Mouse (Mus musculus): ENCODE data around the gene Sestd1. TPM values are rescaled to one million over a fixed set of nuclear protein-coding genes. Genes with fewer than 3 reads are reported as not detected.

Gene Sestd1
- polyA plus RNA-seq, 1 experiment from 2014 or later = 28.5 TPM

- ATAC-seq (ENCODE audit: insufficient number of reproducible peaks, low FRiP score, low TSS enrichment, low read depth) = no peak
- Histone ChIP-seq H3K4me2 (ENCODE audit: low read depth, severe bottlenecking) (no peak overlapping the region), H3K27ac (replicated peaks; ENCODE audit: low read depth, low read length) (no peak overlapping the region), H3K4me3 (ENCODE audit: low read depth, low read length) (no peak overlapping the region), H3K36me3 (ENCODE audit: control insufficient read depth, insufficient read depth, low read length) (no peaks in the 10 kb centered on the region), H3K9me3 (ENCODE audit: control insufficient read depth, low read length) (no peaks in the 10 kb centered on the region), H3K9ac (ENCODE audit: low read length) (no peak overlapping the region), H3K27me3 (ENCODE audit: control insufficient read depth, insufficient read depth, low read length) (no peaks in the 10 kb centered on the region), H3K4me1 (ENCODE audit: control insufficient read depth, insufficient read depth, low read length) (no peaks in the 10 kb centered on the region)
- DNase-seq (ENCODE audit: low spot score) = no peak
- WGBS = 91% methylated on average over 8 of the region's 8 CpGs
Observed at GRCm38 (mm10) chr2:77184049-77184571, 96.3 kb downstream of the Sestd1 start.

- ATAC-seq (ENCODE audit: insufficient number of reproducible peaks, low FRiP score, low TSS enrichment, low read depth) (no peak), DNase-seq (ENCODE audit: low spot score) (no peak)
- Histone ChIP-seq H3K27me3 (ENCODE audit: control insufficient read depth, insufficient read depth, low read length) (no peaks in the 10 kb centered on the region), H3K4me1 (ENCODE audit: control insufficient read depth, insufficient read depth, low read length) (no peaks in the 10 kb centered on the region), H3K4me3 (ENCODE audit: low read depth, low read length) (no peak overlapping the region), H3K36me3 (ENCODE audit: control insufficient read depth, insufficient read depth, low read length) (no peaks in the 10 kb centered on the region), H3K9me3 (ENCODE audit: control insufficient read depth, low read length) (no peaks in the 10 kb centered on the region), H3K27ac (replicated peaks; ENCODE audit: low read depth, low read length) (no peak overlapping the region), H3K4me2 (ENCODE audit: low read depth, severe bottlenecking) (no peak overlapping the region), H3K9ac (ENCODE audit: low read length) (no peak overlapping the region)
- WGBS = 96% methylated on average over 2 of the region's 2 CpGs
Observed at GRCm38 (mm10) chr2:77183646-77184045, 96.7 kb downstream of the Sestd1 start.

GRCm38 (mm10) chr2:77182996-77183380 lies 97.4 kb downstream of the Sestd1 start:
- no peak overlapping the region for H3K27ac ChIP-seq (replicated peaks; ENCODE audit: low read depth, low read length)
- WGBS = 84% methylated on average over 6 of the region's 6 CpGs

DNA sequence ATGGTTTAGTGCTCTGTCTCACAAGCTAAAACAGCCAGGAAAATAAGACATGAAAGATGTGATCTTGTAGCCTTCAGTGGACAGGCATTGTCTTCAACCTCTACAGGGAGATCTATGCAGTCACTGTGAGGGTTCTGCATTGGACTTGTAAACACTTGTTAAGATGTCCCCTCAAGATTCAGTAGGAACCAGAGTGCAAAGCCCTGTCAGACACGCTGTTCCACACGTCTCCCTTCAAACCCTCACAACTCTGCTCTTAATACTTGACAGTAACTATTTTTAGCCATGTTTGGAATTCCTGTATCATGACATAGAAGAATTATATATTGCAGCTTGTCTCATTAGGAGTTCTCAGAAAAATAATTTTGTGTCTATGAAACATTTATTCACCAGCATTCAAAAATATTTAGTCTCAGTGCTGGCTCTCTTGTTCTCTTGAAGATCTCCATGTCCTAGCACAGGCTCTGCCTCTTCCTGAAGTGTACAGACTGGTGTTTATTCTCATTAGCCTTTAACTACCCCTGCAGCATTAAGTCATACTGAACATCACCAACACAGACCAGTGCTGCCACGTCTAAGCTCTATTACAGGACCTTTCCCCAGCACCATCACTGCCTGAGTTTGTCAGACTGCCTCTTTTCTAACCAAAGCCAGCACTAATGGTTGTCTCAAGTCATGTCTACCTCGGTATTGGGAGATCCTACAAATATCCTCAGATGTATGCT lies 98.0 kb downstream of the Sestd1 start:
- Histone ChIP-seq H3K4me1 (ENCODE audit: control insufficient read depth, insufficient read depth, low read length) (no peaks in the 10 kb centered on the region), H3K36me3 (ENCODE audit: control insufficient read depth, insufficient read depth, low read length) (no peaks in the 10 kb centered on the region), H3K4me2 (ENCODE audit: low read depth, severe bottlenecking) (no peak overlapping the region), H3K27ac (replicated peaks; ENCODE audit: low read depth, low read length) (no peak overlapping the region), H3K9ac (ENCODE audit: low read length) (no peak overlapping the region), H3K27me3 (ENCODE audit: control insufficient read depth, insufficient read depth, low read length) (no peaks in the 10 kb centered on the region), H3K4me3 (ENCODE audit: low read depth, low read length) (no peak overlapping the region), H3K9me3 (ENCODE audit: control insufficient read depth, low read length) (no peaks in the 10 kb centered on the region)
- DNase-seq (ENCODE audit: low spot score) = no peak
- WGBS = 85% methylated on average over 4 of the region's 4 CpGs
- ATAC-seq (ENCODE audit: insufficient number of reproducible peaks, low FRiP score, low TSS enrichment, low read depth) = no peak

More at GRCm38 (mm10) chr2:77182996-77183380, 97.4 kb downstream of the Sestd1 start:
- Histone ChIP-seq H3K36me3 (ENCODE audit: control insufficient read depth, insufficient read depth, low read length) (no peaks in the 10 kb centered on the region), H3K9ac (ENCODE audit: low read length) (no peak overlapping the region), H3K4me1 (ENCODE audit: control insufficient read depth, insufficient read depth, low read length) (no peaks in the 10 kb centered on the region), H3K9me3 (ENCODE audit: control insufficient read depth, low read length) (no peaks in the 10 kb centered on the region), H3K4me2 (ENCODE audit: low read depth, severe bottlenecking) (no peak overlapping the region), H3K4me3 (ENCODE audit: low read depth, low read length) (no peak overlapping the region), H3K27me3 (ENCODE audit: control insufficient read depth, insufficient read depth, low read length) (no peaks in the 10 kb centered on the region)
- ATAC-seq (ENCODE audit: insufficient number of reproducible peaks, low FRiP score, low TSS enrichment, low read depth) (no peak), DNase-seq (ENCODE audit: low spot score) (no peak)

GRCm38 (mm10) chr2:77177472-77177871 lies 102.9 kb downstream of the Sestd1 start:
- H3K27ac ChIP-seq (replicated peaks; ENCODE audit: low read depth, low read length) = no peak overlapping the region
- 0 out of 2 replicates have a peak, but pooled peaks cover 4% of the 10 kb centered on the region for H3K4me1 ChIP-seq (ENCODE audit: control insufficient read depth, insufficient read depth, low read length)
- WGBS = 54% methylated on average over 2 of the region's 2 CpGs
- DNase-seq (ENCODE audit: low spot score) (no peak), ATAC-seq (ENCODE audit: insufficient number of reproducible peaks, low FRiP score, low TSS enrichment, low read depth) (no peak)
- no peaks in the 10 kb centered on the region for H3K9me3 ChIP-seq (ENCODE audit: control insufficient read depth, low read length)
- H3K4me2 ChIP-seq (ENCODE audit: low read depth, severe bottlenecking) = no peak overlapping the region
- no peak overlapping the region for H3K4me3 ChIP-seq (ENCODE audit: low read depth, low read length)
- H3K36me3 ChIP-seq (ENCODE audit: control insufficient read depth, insufficient read depth, low read length) = no peaks in the 10 kb centered on the region
- H3K9ac ChIP-seq (ENCODE audit: low read length) = no peak overlapping the region
- H3K27me3 ChIP-seq (ENCODE audit: control insufficient read depth, insufficient read depth, low read length) = no peaks in the 10 kb centered on the region

DNA sequence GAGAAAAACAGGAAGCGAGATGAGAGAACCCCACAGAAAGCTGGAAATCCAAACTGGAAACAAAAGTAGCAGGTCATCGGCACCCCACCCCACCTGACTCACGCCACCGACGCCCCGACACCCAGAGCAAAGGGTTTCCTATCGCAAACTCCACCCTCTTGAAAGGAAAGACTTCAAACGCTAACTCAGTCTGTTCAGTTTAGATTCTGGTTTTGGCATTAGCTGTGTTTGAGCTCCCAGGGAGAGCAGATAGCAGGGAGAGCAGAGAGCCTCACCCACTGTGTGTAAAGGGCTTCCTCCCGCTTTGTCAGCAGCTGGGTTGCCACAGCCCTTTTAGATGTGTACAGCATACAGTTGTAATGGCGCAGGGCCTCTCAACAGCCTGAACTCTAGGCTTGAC lies 104.0 kb downstream of the Sestd1 start:
- Histone ChIP-seq H3K9me3 (ENCODE audit: control insufficient read depth, low read length) (no peaks in the 10 kb centered on the region), H3K4me3 (ENCODE audit: low read depth, low read length) (no peak overlapping the region), H3K4me1 (ENCODE audit: control insufficient read depth, insufficient read depth, low read length) (peaks cover 7% of the 10 kb centered on the region), H3K27ac (replicated peaks; ENCODE audit: low read depth, low read length) (no peak overlapping the region), H3K27me3 (ENCODE audit: control insufficient read depth, insufficient read depth, low read length) (no peaks in the 10 kb centered on the region), H3K36me3 (ENCODE audit: control insufficient read depth, insufficient read depth, low read length) (no peaks in the 10 kb centered on the region), H3K4me2 (ENCODE audit: low read depth, severe bottlenecking) (no peak overlapping the region), H3K9ac (ENCODE audit: low read length) (no peak overlapping the region)
- no peak for DNase-seq (ENCODE audit: low spot score)
- WGBS = 66% methylated on average over 10 of the region's 10 CpGs
- ATAC-seq (ENCODE audit: insufficient number of reproducible peaks, low FRiP score, low TSS enrichment, low read depth) = no peak

DNA sequence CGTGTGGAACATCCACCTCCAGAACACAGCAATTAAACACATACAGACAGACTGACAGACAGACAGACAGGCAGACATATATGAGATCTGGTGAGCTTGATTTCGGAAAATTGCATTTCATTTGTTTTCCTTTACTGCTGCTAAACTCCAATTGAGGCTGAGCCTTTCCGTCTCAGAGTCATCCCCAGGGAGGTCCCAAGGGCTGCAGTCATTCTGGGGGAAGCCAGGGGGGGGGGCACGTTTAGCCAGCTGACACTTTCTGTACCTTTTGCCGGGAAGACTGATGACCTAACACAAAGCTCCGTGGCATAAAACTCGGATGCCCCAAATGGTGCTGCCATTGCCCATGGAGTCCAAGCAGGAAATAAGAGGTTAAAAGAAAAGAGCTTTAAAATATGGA lies 105.0 kb downstream of the Sestd1 start:
- Histone ChIP-seq H3K9me3 (ENCODE audit: control insufficient read depth, low read length) (no peaks in the 10 kb centered on the region), H3K27ac (replicated peaks; ENCODE audit: low read depth, low read length) (no peak overlapping the region), H3K4me3 (ENCODE audit: low read depth, low read length) (no peak overlapping the region), H3K36me3 (ENCODE audit: control insufficient read depth, insufficient read depth, low read length) (no peaks in the 10 kb centered on the region), H3K27me3 (ENCODE audit: control insufficient read depth, insufficient read depth, low read length) (no peaks in the 10 kb centered on the region), H3K9ac (ENCODE audit: low read length) (no peak overlapping the region), H3K4me1 (ENCODE audit: control insufficient read depth, insufficient read depth, low read length) (peaks cover 12% of the 10 kb centered on the region), H3K4me2 (ENCODE audit: low read depth, severe bottlenecking) (no peak overlapping the region)
- DNase-seq (ENCODE audit: low spot score) (no peak), ATAC-seq (ENCODE audit: insufficient number of reproducible peaks, low FRiP score, low TSS enrichment, low read depth) (no peak)
- WGBS = 56% methylated on average over 7 of the region's 7 CpGs

DNA sequence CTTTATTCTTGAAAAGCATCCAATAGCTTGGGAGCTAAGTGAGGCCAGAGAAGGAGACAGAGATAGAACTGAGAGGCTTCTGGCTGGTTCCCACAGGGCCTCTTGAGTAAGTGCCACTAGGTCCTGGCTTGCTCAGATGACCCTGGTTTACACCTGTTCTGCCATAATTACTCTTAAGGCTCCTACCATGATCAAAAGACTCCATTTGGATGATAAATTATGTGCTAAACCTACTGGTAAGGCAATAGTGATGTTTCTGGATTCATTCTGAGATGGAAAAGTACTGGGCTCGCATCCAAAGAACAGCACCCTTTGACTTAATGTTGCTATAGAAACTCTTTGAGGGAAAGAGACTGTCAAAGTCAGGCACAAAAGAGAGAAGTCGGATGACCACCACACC lies 106.1 kb downstream of the Sestd1 start:
- WGBS = 71% methylated on average over 2 of the region's 2 CpGs
- ATAC-seq (ENCODE audit: insufficient number of reproducible peaks, low FRiP score, low TSS enrichment, low read depth) (no peak), DNase-seq (ENCODE audit: low spot score) (no peak)
- Histone ChIP-seq H3K27me3 (ENCODE audit: control insufficient read depth, insufficient read depth, low read length) (no peaks in the 10 kb centered on the region), H3K4me3 (ENCODE audit: low read depth, low read length) (no peak overlapping the region), H3K4me2 (ENCODE audit: low read depth, severe bottlenecking) (no peak overlapping the region), H3K9me3 (ENCODE audit: control insufficient read depth, low read length) (no peaks in the 10 kb centered on the region), H3K27ac (replicated peaks; ENCODE audit: low read depth, low read length) (no peak overlapping the region), H3K4me1 (ENCODE audit: control insufficient read depth, insufficient read depth, low read length) (peaks cover 12% of the 10 kb centered on the region), H3K9ac (ENCODE audit: low read length) (no peak overlapping the region), H3K36me3 (ENCODE audit: control insufficient read depth, insufficient read depth, low read length) (no peaks in the 10 kb centered on the region)

- Histone ChIP-seq H3K4me2 (ENCODE audit: low read depth, severe bottlenecking) (no peak overlapping the region), H3K9me3 (ENCODE audit: control insufficient read depth, low read length) (no peaks in the 10 kb centered on the region), H3K36me3 (ENCODE audit: control insufficient read depth, insufficient read depth, low read length) (no peaks in the 10 kb centered on the region), H3K4me1 (ENCODE audit: control insufficient read depth, insufficient read depth, low read length) (peaks cover 12% of the 10 kb centered on the region), H3K4me3 (ENCODE audit: low read depth, low read length) (no peak overlapping the region), H3K27me3 (ENCODE audit: control insufficient read depth, insufficient read depth, low read length) (no peaks in the 10 kb centered on the region), H3K27ac (replicated peaks; ENCODE audit: low read depth, low read length) (no peak overlapping the region), H3K9ac (ENCODE audit: low read length) (no peak overlapping the region)
- WGBS = 82% methylated on average over 6 of the region's 6 CpGs
- ATAC-seq (ENCODE audit: insufficient number of reproducible peaks, low FRiP score, low TSS enrichment, low read depth) (no peak), DNase-seq (ENCODE audit: low spot score) (no peak)
Observed at GRCm38 (mm10) chr2:77173821-77174220, 106.6 kb downstream of the Sestd1 start.
